Mouse (Mus musculus) c-Kit-negative CD71-positive TER-119-positive erythroid progenitor cells, embryonic 14.5 days (primary cell): ENCODE data around the gene Aldh1a3.

Source experiments
- DNase-seq: peaks from one replicate; pipeline ENCODE4 v3.0.0-alpha.2; 2013; ENCODE audit warnings: low read depth, low spot score

The Aldh1a3 gene

DNA sequence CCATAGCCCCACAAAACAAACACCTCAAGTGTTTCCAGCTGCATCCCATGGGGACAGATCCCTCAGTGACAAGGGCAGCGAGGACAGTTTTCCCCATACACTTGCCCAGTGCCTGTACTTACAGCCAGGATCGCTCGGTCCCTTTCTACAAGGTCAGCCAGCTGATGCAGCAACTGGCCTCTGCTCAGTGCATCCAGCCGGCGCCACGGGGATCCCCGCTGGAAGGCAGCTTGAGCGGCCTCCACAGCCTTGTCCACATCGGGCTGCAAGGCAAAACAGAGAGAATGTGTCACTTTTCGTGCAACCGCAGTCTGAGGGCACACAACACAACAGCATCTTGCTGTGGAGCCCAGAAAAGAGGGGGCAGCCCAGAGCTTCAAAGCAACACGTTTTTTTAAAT lies 8.3 kb downstream of the Aldh1a3 start:
- no peak for DNase-seq

DNA sequence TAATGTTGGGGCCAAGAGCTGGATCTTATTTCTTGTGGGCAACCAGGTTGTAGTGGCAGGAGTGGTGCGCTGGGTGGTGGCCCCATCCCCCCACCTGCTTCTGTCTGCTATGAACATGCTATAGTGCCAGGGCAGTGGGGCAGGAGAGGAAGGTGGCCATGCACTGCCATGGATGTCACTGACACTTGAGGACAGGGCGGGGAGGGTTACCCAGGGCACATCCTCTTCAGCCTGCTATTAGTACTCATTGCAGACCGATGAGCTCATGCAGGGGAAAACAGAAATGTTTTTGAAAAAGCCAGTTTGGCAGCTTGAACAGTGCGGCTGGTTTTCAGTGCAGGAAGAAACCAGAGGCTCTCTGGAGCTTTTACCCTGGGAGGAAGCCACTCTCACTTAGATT lies 10.5 kb downstream of the Aldh1a3 start:
- DNase-seq: no peak

DNA sequence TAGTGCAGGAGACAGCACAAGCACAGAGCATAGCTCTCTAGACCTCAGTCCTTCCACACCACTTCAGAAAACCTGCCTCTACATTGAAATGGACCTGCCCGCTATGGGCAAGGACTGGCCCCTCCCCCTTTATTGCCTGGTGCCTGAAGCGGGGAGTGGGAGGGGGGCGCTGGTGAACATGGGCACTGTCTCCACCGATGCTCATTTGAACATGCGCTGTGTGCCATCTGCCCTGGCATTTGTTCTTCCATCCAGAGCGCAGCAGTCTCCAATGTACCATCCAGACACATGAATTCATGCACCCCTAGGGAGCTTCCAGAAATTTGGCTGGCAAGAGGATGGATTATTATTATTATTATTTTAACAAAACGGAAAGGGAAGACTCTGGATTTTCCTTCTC lies 14.2 kb downstream of the Aldh1a3 start:
- no peak for DNase-seq

DNA sequence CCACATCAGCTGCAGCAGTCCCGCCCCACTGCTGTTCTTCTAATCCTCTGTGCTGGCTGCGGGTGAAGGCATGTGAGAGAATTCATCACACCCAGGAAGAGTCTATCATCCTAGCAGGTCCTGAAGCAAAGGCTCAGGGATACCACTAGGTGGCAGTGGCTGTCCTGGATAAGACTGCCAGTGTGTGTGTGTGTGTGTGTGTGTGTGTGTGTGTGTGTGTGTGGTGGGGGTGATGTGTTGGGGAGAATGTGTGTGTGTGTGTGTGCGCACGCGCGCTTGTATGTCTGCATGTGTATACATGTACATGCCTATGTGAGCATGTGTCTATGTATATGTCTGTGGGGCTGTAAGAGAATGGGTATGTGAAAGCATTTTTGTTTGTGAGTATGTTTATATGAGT lies 17.9 kb downstream of the Aldh1a3 start:
- no peak for DNase-seq

DNA sequence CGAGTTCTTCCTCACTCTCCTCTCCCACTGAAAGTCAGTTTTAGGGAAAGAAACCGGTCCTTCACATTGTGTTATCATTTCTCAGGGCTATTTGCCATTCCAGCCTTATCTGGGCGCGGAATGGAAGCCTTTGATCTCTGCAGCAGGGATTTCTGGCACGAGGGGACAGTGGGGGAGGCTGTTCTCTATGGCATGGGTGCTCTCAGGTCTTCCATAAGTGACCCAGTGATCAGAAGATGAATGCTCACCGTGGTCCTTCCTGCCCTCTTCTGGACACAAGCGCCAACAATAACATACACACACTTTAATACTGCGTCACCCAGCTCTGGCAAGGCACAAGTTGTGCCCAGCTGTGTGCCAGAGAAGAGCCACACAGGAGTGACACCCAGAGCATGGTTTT lies 20.3 kb downstream of the Aldh1a3 start:
- DNase-seq: no peak

DNA sequence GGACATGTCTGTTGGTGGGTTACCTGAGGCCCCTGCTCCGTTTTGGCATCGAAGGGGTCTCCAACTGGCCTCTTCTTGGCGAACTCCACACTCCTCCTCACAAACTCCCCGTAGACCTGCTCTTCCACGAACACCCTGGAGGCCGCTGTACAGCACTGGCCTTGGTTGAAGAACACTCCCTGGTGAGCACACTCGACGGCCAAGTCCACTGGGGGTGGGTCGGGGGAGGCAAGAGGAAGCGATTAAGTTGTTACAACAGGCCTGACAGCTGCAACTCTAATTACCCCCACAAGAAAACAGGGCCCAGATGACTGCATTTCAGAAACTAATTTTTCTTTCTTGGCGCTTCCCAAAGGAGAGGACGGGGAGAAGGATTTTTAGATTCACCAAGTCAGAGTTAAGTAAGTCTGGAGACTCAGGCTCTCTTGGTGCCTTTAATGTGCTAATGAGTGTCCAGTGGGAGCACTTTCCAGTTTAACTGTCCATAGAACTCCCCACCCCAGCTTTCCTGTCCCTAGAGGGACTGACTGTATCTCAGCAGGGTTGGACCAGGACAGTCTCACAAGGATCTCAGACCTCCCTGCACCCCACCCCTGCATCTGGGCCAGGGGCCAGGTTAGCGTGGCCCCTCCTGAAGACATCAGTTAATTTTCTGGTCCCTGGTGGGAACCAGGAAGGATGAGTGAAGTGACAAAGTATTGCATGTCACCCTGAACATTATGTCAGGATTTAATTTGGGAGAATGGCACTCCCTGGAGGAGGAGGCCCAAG lies 21.2 kb downstream of the Aldh1a3 start:
- no peak for DNase-seq

DNA sequence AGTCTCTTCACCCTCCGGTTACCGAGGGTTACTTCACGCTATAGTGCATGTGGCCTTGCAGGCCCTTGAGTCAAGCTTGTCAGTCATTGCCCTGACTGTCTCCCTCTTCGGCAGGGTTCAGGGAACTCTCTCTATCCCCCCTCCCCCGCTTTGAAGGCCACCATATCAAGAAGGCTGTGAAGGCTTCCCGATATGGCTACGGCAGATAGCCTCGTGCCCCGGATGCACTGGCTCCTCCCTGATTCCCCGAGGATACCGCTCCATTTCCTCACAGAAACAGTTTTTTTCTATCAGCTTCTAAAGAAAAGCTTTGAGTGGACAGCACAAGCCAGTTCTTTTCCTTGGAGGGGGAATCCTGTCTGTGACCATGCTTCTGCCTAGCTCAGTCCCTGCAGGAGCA lies 21.8 kb downstream of the Aldh1a3 start:
- DNase-seq: no peak

DNA sequence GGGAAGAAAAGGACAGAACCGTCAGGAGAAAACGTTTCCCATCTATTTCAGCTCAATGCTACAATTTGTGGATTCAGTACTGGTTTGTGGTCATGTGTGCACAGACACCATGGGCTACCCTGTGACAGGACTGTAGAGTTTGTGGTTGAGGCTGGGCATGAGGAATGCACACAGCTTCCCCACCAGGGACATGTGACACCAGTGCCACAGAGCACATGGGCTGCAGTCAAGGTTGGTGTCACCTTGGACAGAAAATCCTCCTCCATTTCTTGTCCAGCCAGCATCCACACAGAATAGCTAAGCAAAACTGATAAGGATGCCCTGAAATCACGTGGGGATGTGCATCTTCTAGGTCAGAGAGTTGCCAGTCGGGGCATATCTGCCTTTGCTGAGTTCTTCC lies 22.5 kb downstream of the Aldh1a3 start:
- no peak for DNase-seq

DNA sequence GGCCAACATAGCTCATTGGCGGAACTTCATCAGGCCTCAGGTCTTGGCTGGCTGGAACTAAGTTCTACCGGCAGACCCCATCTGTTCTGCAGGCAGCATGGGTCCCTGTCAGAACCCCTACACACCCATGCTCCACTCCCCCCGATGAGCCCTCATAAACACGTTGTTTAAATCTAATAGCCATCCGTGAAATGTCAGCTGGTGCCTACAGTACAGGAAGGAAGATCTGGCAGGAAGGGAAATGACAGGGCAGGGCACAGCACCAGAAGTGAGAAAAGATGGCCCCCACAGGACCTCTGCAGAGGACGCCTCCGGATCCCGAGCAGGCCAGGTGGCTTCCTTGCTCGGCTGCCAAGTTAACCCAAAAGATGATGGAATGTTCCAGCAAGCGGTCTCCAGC lies 23.2 kb downstream of the Aldh1a3 start:
- no peak for DNase-seq

DNA sequence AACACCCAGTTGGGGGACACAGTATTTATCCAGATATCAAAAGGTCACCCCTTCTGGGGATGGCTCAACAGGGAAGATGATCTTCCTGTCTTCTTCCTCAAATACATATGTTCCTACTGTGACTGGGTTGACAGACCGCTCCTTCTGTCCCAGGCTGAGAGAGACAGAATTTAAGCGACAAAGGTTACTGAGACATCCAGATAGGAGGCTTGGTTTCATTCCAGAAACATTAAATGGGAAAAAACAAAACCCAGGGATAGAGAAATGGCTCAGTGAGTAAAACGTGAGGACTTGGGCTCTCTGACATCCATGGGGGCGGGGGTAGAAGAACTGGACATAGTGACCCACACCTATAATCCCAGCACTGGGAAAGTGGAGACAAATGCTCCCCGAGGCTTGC lies 24.4 kb downstream of the Aldh1a3 start:
- DNase-seq: no peak

DNA sequence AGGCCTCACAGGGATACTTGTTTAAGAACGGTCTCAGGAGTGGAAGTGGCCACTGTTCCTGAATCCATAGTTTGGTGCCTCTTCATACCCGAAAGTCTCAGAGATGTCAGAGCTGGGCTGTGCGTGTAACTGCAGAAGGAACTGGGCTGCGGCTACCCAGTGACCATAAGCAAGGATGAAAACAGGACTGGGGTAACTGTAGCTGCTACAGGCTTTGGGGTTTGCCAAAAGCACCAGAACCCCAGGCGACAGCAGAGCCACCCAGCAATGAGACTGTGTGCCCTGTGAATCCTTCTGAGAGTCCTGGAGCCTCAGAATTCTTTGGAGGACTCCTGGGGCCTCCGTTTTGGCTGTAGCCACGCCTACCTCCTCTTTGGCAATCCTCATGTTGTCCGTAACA lies 25.7 kb downstream of the Aldh1a3 start:
- no peak for DNase-seq

DNA sequence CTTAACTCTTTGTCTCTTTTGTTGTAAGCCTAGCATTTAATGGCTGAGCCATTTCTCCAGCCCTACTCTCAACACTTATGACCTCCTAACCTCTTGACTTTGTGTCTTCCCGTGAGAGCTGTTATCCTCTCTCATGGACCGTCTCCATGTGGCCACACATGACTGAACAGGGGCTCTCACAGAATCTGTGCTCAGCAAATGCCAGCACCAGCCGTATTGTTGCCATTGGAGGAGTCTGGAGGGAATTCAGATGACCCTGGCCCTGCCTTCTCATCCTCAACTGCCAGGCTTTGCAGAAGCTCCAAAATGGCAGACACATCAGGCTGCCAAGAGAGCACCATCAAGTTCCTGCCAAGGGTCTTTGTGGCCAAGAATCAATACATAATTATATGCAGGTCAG lies 30.0 kb downstream of the Aldh1a3 start:
- DNase-seq: no peak

DNA sequence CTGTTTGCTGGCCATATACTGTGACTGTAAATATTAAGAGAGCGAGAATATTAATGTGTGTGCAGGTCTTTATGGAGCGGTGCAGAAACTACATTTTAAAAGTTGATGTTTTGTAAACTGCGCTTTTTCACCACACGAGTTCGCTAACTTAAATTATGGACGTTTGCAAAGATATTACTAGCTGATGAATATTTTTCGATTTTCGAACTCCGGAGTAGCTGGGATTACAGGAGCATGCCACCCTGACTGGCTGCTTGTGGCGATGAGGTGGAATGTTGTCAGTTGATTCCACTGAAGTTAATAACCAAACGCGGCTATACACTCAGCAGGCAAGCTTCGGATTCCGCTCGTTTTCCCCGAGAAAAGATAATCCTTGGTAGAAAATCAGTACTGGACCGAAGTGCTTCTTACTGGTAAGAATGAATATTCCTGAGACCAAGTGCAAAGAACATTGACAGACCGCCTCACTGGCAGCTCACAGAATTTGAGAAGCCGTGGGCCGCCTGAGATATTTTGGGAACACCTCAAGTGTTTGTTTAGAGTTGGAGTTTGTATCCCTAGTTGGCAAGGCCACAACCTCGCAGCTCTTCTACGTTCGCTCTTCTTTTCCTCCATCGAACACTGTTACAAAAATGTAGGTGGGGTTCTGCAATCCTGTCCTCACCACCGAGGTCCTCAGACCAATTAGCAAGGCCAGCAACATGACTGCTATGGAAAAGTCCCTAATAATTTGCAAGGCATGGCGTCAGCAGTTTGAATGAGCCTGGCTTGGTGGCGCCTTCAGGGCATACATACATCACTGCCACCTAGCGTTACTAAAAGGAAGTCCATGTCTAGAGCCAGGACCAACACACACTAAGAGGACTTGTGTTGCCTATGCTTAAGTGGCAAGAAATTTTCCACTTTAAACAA lies 38.4 kb downstream of the Aldh1a3 start:
- peak; percentile 26 for DNase-seq

DNA sequence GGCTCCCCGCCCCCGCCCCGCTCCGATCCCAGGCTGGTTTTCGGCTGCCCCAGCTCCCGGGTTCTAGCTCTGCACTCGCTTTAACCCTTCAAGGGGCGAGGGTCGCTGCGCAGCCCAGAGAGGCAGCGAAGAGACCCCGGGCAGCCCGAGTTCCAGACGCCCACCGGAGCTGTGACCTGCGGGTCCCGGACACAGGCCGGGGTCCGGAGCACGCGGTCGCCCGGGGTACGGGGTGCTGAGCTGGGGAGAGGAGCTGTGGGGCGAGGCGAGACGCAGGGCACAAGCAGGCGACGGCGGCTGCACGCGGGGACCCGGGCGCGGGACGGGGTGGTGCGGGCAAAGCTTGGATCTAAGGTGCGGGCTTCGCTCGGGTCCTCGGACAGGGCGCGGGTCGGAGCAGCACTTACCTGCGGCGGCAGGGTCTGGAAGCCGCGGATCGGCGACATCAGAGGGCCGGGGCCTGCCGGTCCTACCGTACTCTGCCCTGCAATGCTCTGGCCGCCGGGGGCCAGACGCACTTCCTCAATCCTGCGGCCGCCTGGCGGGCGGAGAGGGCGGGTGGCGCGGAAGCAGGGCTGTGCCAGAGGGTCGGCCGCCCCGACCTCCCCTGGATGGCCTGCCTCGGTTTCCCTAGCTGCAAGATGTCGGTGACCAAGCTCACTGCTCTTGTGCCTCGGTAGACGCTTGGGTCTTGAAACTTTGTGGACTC lies 39.4 kb downstream of the Aldh1a3 start, which contains the start of gene Lrrk1:
Gene Lrrk1 (minus strand): TSS at position 538 of the 709 bp plus-strand sequence.
- DNase-seq: no peak

DNA sequence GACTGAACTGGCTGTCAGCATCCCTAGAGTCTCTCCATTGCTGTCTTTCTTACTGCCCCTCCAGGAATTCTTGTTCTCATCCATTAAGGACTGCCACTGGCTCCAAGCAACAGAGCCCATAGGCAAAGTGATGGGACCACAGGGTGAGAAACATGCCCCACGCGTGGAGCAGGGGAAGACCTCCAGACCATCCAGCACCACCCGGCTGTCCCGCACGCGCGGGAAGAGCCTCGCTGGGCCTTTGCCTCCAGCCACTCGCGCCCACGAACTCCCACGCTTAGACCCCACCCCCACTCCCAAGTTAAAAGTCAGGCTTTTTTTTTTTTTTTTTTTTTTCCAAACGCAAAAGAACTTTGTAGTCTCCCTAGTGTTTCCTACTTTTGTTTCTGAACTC lies 39.9 kb downstream of the Aldh1a3 start:
- DNase-seq: no peak

DNA sequence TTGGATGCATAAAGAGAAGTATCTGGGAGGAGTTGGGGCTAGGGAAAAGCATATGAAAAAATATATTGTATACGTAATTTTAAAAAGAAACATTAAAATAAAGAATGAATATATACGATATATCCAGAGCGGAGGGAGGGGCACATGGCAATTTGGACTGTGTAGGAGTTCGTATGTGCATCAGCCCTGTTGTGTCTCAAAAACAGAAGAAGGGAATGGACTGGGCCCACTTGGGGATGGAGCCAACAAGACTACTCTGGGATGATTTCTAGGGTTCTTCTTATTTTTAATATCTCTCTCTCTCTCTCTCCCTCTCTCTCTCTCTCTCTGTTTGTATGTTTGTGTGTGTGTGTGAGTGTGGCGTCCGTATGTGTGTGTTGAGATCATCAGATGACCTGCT lies 40.9 kb downstream of the Aldh1a3 start:
- no peak for DNase-seq

DNA sequence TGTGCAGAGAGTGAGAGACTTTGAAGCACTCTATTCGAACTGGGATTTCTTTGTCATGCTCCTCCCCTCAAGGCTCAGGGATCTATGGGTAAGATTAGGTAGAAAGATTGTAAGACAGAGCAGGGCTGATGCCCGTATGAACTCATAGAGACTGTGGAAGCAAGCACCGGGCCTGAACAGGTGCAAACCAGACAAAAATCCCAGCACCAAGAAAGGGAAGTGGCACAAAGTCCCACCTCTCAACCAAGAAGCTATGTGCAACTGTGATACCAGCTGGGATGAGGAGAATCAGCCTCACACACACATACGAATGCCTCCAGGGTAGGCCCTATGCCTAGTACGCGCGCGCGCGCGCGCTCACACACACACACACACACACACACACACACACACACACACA lies 41.5 kb downstream of the Aldh1a3 start:
- no peak for DNase-seq

DNA sequence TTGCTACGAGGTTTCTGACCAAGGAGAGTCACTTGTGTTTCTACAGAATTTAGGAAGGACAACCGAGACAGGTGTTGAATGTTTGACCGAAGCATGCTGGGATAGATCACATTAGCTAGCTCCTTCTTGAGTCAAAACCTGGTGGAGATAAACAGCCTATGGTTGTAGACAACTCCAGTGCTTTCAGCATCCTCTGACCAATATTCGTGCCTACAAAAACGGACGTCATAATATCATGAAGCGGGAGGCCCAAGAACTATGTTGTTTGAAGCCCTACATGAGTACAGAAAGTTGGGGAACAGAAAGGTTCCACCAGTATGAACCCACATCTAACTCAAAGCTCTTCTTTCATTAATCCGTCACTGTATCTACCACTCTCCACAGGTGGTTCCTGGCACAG lies 42.4 kb downstream of the Aldh1a3 start:
- no peak for DNase-seq

DNA sequence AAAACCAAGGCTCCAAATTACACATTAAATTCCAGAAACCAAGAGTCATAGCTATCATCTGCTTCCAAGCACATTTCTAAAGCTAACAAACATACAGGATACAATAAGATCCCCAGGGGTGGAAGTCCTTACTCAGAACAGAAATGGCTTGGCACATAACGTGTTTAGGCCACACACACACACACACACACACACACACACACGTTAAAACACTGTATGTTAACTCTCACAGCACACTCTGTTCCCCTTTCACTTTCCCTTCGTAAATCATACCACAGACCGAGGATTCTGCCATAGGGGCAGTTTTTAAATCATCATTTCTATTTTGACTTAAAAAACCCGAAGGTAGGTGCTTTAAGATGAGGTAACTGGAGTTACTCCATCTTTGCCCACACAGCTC lies 43.1 kb downstream of the Aldh1a3 start:
- no peak for DNase-seq

DNA sequence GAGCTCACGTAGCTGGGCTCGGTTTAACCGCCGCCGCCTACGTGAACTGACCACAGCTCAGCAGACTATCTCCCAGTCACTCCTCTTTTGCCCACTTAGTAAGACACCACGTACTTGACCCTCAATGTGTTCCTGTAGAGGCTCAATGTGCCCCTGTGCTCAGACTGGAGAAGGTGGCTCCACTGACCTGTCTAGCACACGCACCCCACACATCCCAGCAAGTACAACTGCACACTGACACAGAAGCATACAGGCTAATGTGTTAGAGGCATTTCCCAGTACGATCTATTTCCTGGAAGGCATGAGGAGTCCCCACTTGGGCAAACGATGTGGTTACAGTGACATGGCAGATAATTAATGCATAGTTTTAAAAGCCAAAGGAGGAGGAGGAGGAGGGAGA lies 50.8 kb downstream of the Aldh1a3 start:
- DNase-seq: no peak

DNA sequence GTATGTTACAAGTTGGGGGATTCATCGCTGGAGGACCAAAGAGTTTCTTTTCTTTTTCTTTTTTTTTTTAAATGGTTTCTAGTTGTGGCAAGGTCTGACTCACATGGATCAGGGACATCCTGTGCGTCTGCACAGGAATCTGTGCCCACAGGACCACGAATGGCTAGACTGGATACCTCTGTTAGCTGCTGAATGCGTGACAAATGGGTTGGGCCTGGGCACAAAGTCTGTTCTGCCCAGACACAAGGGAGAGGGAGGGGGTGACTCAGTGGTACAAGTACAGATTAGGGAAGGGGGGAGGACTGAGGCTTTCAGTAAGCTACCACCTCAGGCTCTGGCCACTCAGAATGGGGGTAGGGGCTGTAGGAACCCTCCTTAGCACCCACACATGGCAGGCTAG lies 51.6 kb downstream of the Aldh1a3 start:
- DNase-seq: no peak

DNA sequence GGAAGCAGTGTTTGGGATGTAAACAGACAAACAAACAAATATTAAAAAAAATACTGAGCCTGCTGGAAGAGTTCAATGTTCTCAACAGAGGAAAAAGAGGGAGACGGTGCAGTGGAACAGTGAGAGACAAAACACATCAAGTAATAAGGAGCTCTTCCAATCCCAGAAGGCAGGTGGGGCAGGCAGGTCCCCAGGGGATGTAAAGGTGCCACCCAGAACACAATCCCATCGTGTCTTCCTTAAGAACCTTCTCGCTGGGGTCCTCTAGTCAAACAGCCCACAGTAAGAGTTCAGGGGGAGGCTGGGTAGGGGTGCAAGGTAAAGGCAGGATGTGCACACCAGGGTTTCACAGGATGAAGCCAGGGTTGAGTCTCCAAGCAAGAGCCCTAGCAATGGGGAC lies 53.9 kb downstream of the Aldh1a3 start:
- DNase-seq: no peak
